Mouse (Mus musculus): ENCODE data around the gene Itpripl1. TPM values are rescaled to one million over a fixed set of nuclear protein-coding genes. Genes with fewer than 3 reads are reported as not detected.
A peak's percentile ranks its signal among the peaks of the same experiment; 100 is the strongest.
"Not testable (repeated sequence)": the region's sequence is repeated elsewhere in the genome, so short reads cannot be mapped to it uniquely, and the experiment has no call there.

The Itpripl1 gene
- polyA plus RNA-seq (2012; ENCODE audit: insufficient read depth, insufficient read length, low replicate concordance, missing spikeins): not detected in 2 replicates

DNA sequence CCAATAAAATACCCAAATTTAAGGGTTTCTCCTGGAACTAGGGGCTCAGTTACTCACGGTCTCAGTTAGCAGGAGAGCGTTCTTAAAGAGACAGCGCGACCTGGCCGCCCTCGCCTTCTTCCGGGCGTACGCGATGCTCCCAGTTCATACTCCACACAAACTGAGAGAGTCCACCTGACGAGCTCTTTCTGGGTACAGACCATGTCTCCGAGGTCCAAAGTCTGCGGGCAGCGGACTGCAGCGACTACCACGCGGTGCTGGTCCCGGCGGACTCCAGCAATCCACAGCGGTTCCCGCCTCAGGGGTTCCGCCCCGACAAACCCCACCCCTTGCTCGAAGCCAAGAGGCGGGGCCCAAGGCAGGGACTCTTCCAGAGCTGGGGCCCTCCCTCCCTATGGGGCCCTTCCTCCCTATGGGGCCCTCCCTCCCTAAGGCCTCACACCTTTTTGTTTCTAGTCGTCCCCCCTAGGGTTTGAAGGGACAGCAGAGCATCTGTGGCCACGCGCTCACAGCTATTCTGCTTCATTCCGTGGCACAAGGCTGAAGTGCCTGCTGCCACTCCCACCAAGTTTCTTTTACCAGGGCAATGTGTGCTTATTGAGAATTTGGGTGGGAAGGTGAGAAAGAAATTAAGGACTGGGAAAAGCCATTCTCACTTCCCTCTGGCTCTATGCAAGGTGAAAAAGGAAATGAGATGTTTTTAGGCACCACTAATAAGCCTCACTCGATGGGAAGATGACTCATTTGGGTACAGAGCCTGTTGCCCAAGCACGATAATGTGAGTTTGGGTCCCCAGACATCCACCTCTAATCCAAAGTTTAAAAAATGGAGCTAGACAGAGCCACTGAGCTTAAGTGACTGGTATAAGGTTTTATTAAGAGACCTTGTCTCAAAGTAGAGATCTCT is at the start of gene Itpripl1:
Gene Itpripl1, minus strand, starts transcription at position 285 of the 906 bp plus-strand sequence.
- no peak within 1 kb of the TSS for H3K27ac ChIP-seq (ENCODE audit: insufficient read depth, low read depth, low read length)
- peak within 1 kb of the TSS; percentile 72 for H3K4me3 ChIP-seq (ENCODE audit: insufficient read depth, low read depth, low read length)
- peaks cover 9% of the 10 kb centered on the region for H3K4me1 ChIP-seq (ENCODE audit: control insufficient read depth, insufficient read depth, low read length)
- TF ChIP-seq CTCF (IDR thresholded peaks at IDR 0.05; ENCODE audit: insufficient read depth, low read depth, low read length) (no peak), POLR2A (IDR thresholded peaks at IDR 0.05; ENCODE audit: insufficient read depth, low read depth, low read length) (0 out of 2 replicates have a peak, but pooled peaks have one; percentile 26)
- WGBS: 2% methylated on average over 31 of the region's 31 CpGs

GRCm38 (mm10) chr2:127189574-127189973 is 46.3 kb upstream of the Itpripl1 start:
- Histone ChIP-seq H3K4me1 (ENCODE audit: control insufficient read depth, insufficient read depth, low read length) (no peaks in the 10 kb centered on the region), H3K27ac (ENCODE audit: insufficient read depth, low read depth, low read length) (no peak overlapping the region), H3K4me3 (ENCODE audit: insufficient read depth, low read depth, low read length) (no peak overlapping the region)
- TF ChIP-seq POLR2A (IDR thresholded peaks at IDR 0.05; ENCODE audit: insufficient read depth, low read depth, low read length) (no peak), CTCF (IDR thresholded peaks at IDR 0.05; ENCODE audit: insufficient read depth, low read depth, low read length) (no peak)

- Histone ChIP-seq H3K4me1 (ENCODE audit: control insufficient read depth, insufficient read depth, low read length) (no peaks in the 10 kb centered on the region), H3K4me3 (ENCODE audit: insufficient read depth, low read depth, low read length) (peak overlapping the region; percentile 92), H3K27ac (ENCODE audit: insufficient read depth, low read depth, low read length) (peak overlapping the region; percentile 92)
- WGBS: 2% methylated on average over 17 of the region's 17 CpGs
- TF ChIP-seq POLR2A (IDR thresholded peaks at IDR 0.05; ENCODE audit: insufficient read depth, low read depth, low read length) (peak; percentile 41; the same call in 1 of the 2 replicates), CTCF (IDR thresholded peaks at IDR 0.05; ENCODE audit: insufficient read depth, low read depth, low read length) (peak; percentile 24; the same call in 1 of the 2 replicates)
Observed at GRCm38 (mm10) chr2:127182598-127183381, 39.5 kb upstream of the Itpripl1 start.

- not testable (repeated sequence) for H3K27ac ChIP-seq (ENCODE audit: insufficient read depth, low read depth, low read length); H3K4me3 ChIP-seq (ENCODE audit: insufficient read depth, low read depth, low read length); H3K4me1 ChIP-seq (ENCODE audit: control insufficient read depth, insufficient read depth, low read length)
- WGBS: 5% methylated on average over 1 of the region's 1 CpGs
Observed at GRCm38 (mm10) chr2:127166261-127166660, 23.0 kb upstream of the Itpripl1 start.

- Histone ChIP-seq H3K4me3 (ENCODE audit: insufficient read depth, low read depth, low read length) (no peak overlapping the region), H3K27ac (ENCODE audit: insufficient read depth, low read depth, low read length) (no peak overlapping the region), H3K4me1 (ENCODE audit: control insufficient read depth, insufficient read depth, low read length) (no peaks in the 10 kb centered on the region)
- TF ChIP-seq CTCF (IDR thresholded peaks at IDR 0.05; ENCODE audit: insufficient read depth, low read depth, low read length) (no peak), POLR2A (IDR thresholded peaks at IDR 0.05; ENCODE audit: insufficient read depth, low read depth, low read length) (no peak)
- 60% methylated on average over 4 of the region's 4 CpGs for WGBS
Observed at GRCm38 (mm10) chr2:127165675-127166074, 22.4 kb upstream of the Itpripl1 start.

GRCm38 (mm10) chr2:127145699-127146098 is 2.5 kb upstream of the Itpripl1 start:
- Histone ChIP-seq H3K4me3 (ENCODE audit: insufficient read depth, low read depth, low read length) (no peak overlapping the region), H3K4me1 (ENCODE audit: control insufficient read depth, insufficient read depth, low read length) (peaks cover 9% of the 10 kb centered on the region), H3K27ac (ENCODE audit: insufficient read depth, low read depth, low read length) (no peak overlapping the region)
- 87% methylated on average over 3 of the region's 3 CpGs for WGBS
- TF ChIP-seq POLR2A (IDR thresholded peaks at IDR 0.05; ENCODE audit: insufficient read depth, low read depth, low read length) (no peak), CTCF (IDR thresholded peaks at IDR 0.05; ENCODE audit: insufficient read depth, low read depth, low read length) (no peak)

- no peak for TF ChIP-seq POLR2A (IDR thresholded peaks at IDR 0.05; ENCODE audit: insufficient read depth, low read depth, low read length)
- no peak for TF ChIP-seq CTCF (IDR thresholded peaks at IDR 0.05; ENCODE audit: insufficient read depth, low read depth, low read length)
- WGBS: 24% methylated on average over 6 of the region's 6 CpGs
- H3K4me1 ChIP-seq (ENCODE audit: control insufficient read depth, insufficient read depth, low read length): peaks cover 9% of the 10 kb centered on the region
- peak overlapping the region; percentile 72 for H3K4me3 ChIP-seq (ENCODE audit: insufficient read depth, low read depth, low read length)
- no peak overlapping the region for H3K27ac ChIP-seq (ENCODE audit: insufficient read depth, low read depth, low read length)
Observed at GRCm38 (mm10) chr2:127142577-127143157, 575 bp downstream of the Itpripl1 start.

DNA sequence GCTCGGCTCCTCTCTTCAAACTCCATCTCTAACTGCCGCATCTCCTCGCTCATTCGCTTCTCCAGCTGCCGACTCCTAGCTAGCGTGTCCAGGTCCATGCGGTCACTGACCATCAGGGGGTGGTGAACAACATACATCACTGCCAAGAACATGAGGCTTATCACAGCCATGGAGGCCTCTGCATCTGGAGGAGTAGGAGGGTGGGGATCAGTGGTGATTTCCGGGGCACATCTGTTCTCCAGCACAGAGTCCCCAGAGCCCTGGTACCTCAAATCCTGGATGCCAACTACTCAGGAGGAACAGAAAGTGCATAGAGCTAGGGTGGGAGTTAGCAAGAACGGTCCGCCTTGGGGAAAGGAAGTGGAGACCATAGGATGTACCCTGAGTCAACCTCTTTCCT is 1.2 kb downstream of the Itpripl1 start:
- peaks cover 9% of the 10 kb centered on the region for H3K4me1 ChIP-seq (ENCODE audit: control insufficient read depth, insufficient read depth, low read length)
- 87% methylated on average over 10 of the region's 10 CpGs for WGBS
- TF ChIP-seq CTCF (IDR thresholded peaks at IDR 0.05; ENCODE audit: insufficient read depth, low read depth, low read length) (no peak), POLR2A (IDR thresholded peaks at IDR 0.05; ENCODE audit: insufficient read depth, low read depth, low read length) (no peak)
- H3K27ac ChIP-seq (ENCODE audit: insufficient read depth, low read depth, low read length): no peak overlapping the region
- H3K4me3 ChIP-seq (ENCODE audit: insufficient read depth, low read depth, low read length): no peak overlapping the region

Measured in olfactory bulb, adult 2 months (tissue).